Mouse (Mus musculus): ENCODE measurements around the gene Zscan10.

DNA sequence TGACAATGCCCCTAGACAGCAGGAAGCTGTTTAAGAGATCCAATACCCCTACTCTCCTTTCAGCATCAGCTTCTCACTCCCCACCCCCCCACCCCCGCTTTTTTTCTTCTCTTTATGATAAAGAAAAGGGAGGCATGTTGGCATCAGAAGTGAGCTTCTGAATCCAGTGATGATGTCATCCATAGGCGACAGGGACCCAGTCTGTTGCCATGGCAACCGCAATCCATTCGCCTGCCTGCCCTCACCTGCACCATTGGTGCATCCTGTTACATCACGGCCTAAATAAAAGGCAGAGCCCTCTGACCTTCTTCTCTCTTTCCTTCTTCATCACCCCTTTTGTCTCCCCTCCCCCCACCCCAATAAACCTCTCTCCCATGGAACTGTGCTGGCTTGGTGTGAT lies 32.3 kb upstream of the Zscan10 start:
- no peak for TF ChIP-seq CTCF (IDR thresholded peaks at IDR 0.05; ENCODE audit: borderline replicate concordance, insufficient read depth, low read depth, low read length)
- no peak for TF ChIP-seq POLR2A (IDR thresholded peaks at IDR 0.05; ENCODE audit: borderline replicate concordance, insufficient read depth, low read length)

Data from cerebellum, adult 2 months (tissue).